Mouse (Mus musculus) megakaryocyte, embryonic 14.5 days (primary cell): ENCODE measurements around the gene Nsl1. TPM values are rescaled to one million over a fixed set of nuclear protein-coding genes. Genes with fewer than 3 reads are reported as not detected.

Source experiments
- H3K27me3 ChIP-seq: replicated peaks from 2 replicates; pipeline ENCODE3; 2012; ENCODE audit warnings: inconsistent platforms
- H3K36me3 ChIP-seq: replicated peaks from 2 replicates; pipeline ENCODE3; 2012; ENCODE audit warnings: low read length, inconsistent platforms, mixed read lengths
- H3K4me1 ChIP-seq: 2 replicates; pipeline ENCODE4 v1.6.1; 2012; ENCODE audit warnings: inconsistent platforms
- H3K4me3 ChIP-seq: replicated peaks from 2 replicates; pipeline ENCODE3; 2012; ENCODE audit warnings: moderate library complexity, mild to moderate bottlenecking, inconsistent platforms
- H3K9me3 ChIP-seq: 2 replicates; pipeline ENCODE4 v1.6.1; 2012; ENCODE audit warnings: inconsistent platforms
- FLI1 ChIP-seq: IDR thresholded peaks from 2 replicates; pipeline ENCODE4 v1.6.1; 2012; ENCODE audit warnings: low read length, inconsistent platforms, mixed read lengths
- GATA1 ChIP-seq: IDR thresholded peaks from 3 replicates; pipeline ENCODE4 v1.6.1; 2012; ENCODE audit warnings: mixed read lengths, low read length, inconsistent platforms, borderline replicate concordance
- polyA plus RNA-seq: library from polyadenylated mRNA; stranded (reverse); fragments of >175 nt; gene quantifications from 2 replicates; pipeline ENCODE4 v1.2.3, GENCODE M21; 2012; ENCODE audit warnings: low replicate concordance; ENCODE audit not compliant: insufficient read depth

Nsl1 gene
- polyA plus RNA-seq, 1 experiment: 1.3 TPM

- Histone ChIP-seq H3K4me1 (peaks cover 25% of the 10 kb centered on the region), H3K4me3 (no peak overlapping the region), H3K9me3 (no peaks in the 10 kb centered on the region), H3K36me3 (peaks cover 96% of the 10 kb centered on the region), H3K27me3 (no peaks in the 10 kb centered on the region)
- TF ChIP-seq FLI1: no peak
- TF ChIP-seq GATA1: no peak
These were observed 8.8 kb downstream of the Nsl1 start for GRCm38 (mm10) chr1:191071613-191072012.

DNA sequence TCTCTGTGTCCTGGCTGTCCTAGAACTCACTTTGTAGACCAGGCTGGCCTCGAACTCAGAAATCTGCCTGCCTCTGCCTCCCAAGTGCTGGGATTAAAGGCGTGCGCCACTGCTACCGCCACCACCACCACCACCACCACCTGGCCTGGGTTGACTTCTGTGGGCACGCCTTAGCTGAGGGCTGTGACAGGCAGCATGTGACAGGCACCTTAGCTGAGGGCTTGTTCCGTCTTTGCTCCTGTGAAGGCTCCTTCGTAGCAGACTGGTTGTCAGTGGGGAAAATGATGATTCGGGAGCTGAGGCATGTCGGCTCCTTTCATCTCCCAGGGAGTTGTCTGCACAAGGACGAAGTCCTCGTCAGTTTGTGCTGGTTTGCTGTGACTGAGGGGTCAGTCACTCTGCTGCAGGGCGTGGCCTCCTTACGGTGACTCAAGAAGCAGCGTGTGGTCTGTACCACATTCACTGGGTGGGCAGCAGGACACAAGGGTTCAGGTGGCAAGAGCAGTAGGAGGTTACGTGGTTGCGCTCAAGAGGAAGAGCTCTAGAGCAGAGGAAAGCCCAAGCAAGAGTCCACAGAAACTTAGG, 9.6 kb downstream of the Nsl1 start:
- Histone ChIP-seq H3K9me3 (no peaks in the 10 kb centered on the region), H3K4me1 (peaks cover 25% of the 10 kb centered on the region), H3K36me3 (peaks cover 98% of the 10 kb centered on the region), H3K4me3 (no peak overlapping the region), H3K27me3 (no peaks in the 10 kb centered on the region)
- TF ChIP-seq FLI1: no peak
- TF ChIP-seq GATA1: no peak

- Histone ChIP-seq H3K9me3 (peaks cover 2% of the 10 kb centered on the region), H3K36me3 (peaks cover 98% of the 10 kb centered on the region), H3K4me3 (no peak overlapping the region), H3K27me3 (no peaks in the 10 kb centered on the region), H3K4me1 (peaks cover 25% of the 10 kb centered on the region)
- TF ChIP-seq GATA1: no peak
- TF ChIP-seq FLI1: no peak
These were observed 10.2 kb downstream of the Nsl1 start for GRCm38 (mm10) chr1:191073001-191073400.

DNA sequence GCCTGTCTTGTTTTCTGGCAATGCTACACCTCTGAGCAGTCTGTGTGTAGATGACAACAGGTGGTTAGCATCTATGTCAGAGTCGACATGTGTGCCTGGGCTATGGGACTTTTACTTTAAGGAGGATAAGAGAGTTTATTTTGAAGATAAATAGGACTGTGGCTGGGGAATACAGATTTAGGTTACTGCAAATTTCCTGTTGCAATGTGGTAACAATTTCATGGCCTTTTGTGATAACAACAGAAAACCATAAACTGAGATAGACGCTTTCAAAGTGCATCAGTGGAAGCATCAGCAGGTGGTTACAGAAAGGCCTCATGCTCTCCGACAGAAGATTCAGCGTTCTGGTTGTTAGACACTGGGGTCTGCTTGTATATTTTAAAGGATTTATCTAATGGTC, 10.7 kb downstream of the Nsl1 start:
- Histone ChIP-seq H3K4me3 (no peak overlapping the region), H3K9me3 (peaks cover 5% of the 10 kb centered on the region), H3K4me1 (peaks cover 30% of the 10 kb centered on the region), H3K27me3 (no peaks in the 10 kb centered on the region), H3K36me3 (peaks cover 98% of the 10 kb centered on the region)
- TF ChIP-seq GATA1 (no peak), FLI1 (no peak)

DNA sequence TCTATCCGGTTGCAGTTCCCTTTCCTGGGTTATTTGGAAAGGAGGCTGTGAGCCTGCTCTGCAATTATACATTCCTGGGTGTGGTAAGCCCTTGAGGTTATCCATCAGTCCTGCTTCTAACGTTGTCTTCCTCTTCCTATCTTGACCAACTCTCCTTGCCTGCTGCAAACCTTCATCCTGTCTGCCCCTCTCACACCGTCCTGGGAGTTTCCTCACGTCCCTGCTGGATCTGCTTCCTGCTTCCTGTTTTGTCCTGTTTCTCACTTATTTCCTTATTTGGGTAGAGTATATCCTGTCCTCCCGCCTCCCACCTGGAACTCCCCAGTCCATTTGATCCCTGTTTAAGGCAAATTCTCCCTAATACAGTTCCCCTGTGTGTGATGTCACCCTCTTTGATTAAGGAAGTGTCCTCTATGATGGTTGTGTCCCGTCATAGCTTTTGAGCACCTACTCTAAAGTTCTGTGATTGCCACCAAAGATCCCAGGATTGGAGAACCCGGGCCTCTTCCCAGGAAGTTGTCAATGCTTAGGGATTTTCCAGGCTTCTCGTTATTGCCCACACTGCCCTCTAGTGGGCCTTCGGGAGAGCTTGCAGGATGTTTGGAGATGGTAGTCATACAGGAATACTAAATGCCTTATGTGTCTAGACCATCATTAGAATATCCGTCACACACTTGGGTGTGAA, 12.5 kb downstream of the Nsl1 start:
- Histone ChIP-seq H3K9me3 (peaks cover 5% of the 10 kb centered on the region), H3K36me3 (peaks cover 98% of the 10 kb centered on the region), H3K27me3 (no peaks in the 10 kb centered on the region), H3K4me3 (peak overlapping the region; percentile 21), H3K4me1 (peaks cover 32% of the 10 kb centered on the region)
- TF ChIP-seq FLI1 (no peak), GATA1 (no peak)

DNA sequence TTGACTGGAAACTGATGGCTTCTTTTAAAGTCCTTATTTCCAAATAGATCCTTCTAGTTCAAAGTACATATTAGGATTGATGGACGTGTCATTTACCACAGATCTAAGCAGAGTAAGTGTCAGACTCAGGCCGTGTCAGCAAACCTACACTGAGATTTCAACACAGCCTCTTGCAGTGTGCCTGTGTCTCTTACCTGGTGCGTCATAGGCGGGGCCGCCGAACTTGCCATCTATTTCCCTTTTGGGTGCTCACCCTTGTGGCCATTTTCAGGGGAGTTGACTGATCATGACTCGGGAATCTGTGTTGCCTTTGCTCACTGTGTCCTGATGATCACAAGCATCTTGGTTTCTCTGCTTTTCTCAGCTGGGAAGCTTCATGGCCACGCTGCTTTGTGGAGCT, 20.4 kb downstream of the Nsl1 start:
- no peaks in the 10 kb centered on the region for H3K27me3 ChIP-seq
- peaks cover 71% of the 10 kb centered on the region for H3K36me3 ChIP-seq
- TF ChIP-seq GATA1 (no peak), FLI1 (no peak)
- H3K9me3 ChIP-seq: peaks cover under 1% of the 10 kb centered on the region
- no peak overlapping the region for H3K4me3 ChIP-seq
- peaks cover 34% of the 10 kb centered on the region for H3K4me1 ChIP-seq

- Histone ChIP-seq H3K36me3 (peaks cover 53% of the 10 kb centered on the region), H3K9me3 (no peaks in the 10 kb centered on the region), H3K27me3 (peaks cover 3% of the 10 kb centered on the region), H3K4me3 (peak overlapping the region; percentile 60), H3K4me1 (peaks cover 39% of the 10 kb centered on the region)
- TF ChIP-seq FLI1 (no peak), GATA1 (no peak)
These were observed 22.2 kb downstream of the Nsl1 start for GRCm38 (mm10) chr1:191084951-191085559.

DNA sequence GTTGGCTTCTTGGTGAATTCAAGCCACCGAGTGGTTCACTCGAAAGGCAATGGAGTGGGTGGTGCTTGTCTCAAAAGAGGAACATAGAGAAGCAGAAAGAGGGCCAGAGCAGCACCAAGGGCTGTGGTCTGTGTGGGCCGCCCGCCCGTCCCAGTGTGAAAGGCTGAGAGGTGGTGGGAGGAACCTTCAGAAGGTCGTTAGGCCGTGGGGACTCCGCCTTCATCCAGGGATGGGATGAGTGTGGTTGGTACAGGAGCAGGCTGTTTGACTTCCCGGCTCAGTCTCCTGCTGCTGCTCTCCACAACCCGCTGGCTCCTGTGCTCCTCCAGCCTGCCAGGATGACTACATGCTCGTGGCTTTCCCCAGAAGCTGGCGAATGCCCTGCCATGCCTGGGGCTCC, 22.8 kb downstream of the Nsl1 start:
- TF ChIP-seq GATA1: no peak
- no peak for TF ChIP-seq FLI1
- Histone ChIP-seq H3K4me1 (peaks cover 39% of the 10 kb centered on the region), H3K36me3 (peaks cover 47% of the 10 kb centered on the region), H3K9me3 (no peaks in the 10 kb centered on the region), H3K27me3 (peaks cover 3% of the 10 kb centered on the region), H3K4me3 (peak overlapping the region; percentile 74)

GRCm38 (mm10) chr1:191086304-191086878, 23.6 kb downstream of the Nsl1 start:
- H3K27me3 ChIP-seq: peaks cover 11% of the 10 kb centered on the region
- TF ChIP-seq FLI1 (no peak), GATA1 (no peak)

DNA sequence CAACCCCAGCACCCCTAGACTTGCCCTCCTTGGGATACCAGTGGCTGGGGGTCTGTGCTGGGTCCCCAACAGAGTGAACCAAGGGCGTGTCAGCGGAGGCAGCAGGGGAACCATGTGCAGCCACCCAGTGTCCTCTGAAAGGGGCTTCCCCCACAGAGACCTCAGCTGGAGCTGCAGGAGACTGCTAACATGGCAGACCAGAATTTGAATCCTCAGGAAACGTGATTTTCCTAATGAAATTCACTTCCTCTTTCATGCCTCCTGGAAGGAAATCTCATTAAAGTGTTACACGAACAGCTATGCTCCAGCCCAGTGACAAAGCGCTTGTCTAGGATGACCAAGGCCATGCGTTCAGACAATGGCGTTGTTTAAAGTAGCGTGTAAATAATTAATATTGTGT, 24.1 kb downstream of the Nsl1 start:
- TF ChIP-seq FLI1 (no peak), GATA1 (no peak)
- peaks cover 41% of the 10 kb centered on the region for H3K4me1 ChIP-seq
- peaks cover 36% of the 10 kb centered on the region for H3K36me3 ChIP-seq
- no peak overlapping the region for H3K4me3 ChIP-seq
- H3K27me3 ChIP-seq: peaks cover 16% of the 10 kb centered on the region
- H3K9me3 ChIP-seq: no peaks in the 10 kb centered on the region

More at GRCm38 (mm10) chr1:191086304-191086878, 23.6 kb downstream of the Nsl1 start:
- Histone ChIP-seq H3K4me3 (no peak overlapping the region), H3K36me3 (peaks cover 41% of the 10 kb centered on the region), H3K9me3 (no peaks in the 10 kb centered on the region), H3K4me1 (peaks cover 39% of the 10 kb centered on the region)
